Mouse (Mus musculus) testis, adult 2 months (tissue): ENCODE measurements around the gene Kctd21.

ENCODE experiments used
- CTCF ChIP-seq: fragments of 200-500 bp; IDR thresholded peaks from 2 replicates; pipeline ENCODE4 v1.5.1; 2012; ENCODE audit warnings: low read depth, mild to moderate bottlenecking, inconsistent platforms, low read length, moderate library complexity; ENCODE audit not compliant: control insufficient read depth, insufficient read depth, insufficient replicate concordance
- POLR2A ChIP-seq: fragments of 200-500 bp; IDR thresholded peaks from 2 replicates; pipeline ENCODE4 v1.6.1; 2012; ENCODE audit warnings: low read depth, mild to moderate bottlenecking, inconsistent platforms, low read length, moderate library complexity; ENCODE audit not compliant: control insufficient read depth

DNA sequence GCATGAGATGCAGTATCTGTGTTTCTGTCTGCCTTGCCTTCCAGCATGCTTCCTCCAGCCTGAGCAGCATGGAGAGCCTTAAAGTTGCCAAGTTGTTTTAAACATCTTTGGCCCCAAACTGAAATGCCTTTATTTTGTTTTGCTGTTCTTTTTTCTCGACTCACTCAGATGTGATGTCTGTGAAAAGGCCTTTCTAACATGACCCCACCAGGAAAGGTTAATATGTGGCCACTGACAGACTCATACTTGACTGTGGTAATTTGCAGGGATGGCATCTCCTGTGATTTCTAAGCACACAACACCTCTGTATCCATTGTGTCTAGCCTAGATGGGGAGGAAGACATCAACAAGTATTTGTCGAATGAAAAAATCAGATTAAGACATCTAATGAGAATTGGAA is 35.1 kb upstream of the Kctd21 start:
- TF ChIP-seq POLR2A, result no peak
- no peak for TF ChIP-seq CTCF
